Mouse (Mus musculus): ENCODE results near the gene Gm9736. TPM values are rescaled to one million over a fixed set of nuclear protein-coding genes. Genes with fewer than 3 reads are reported as not detected.
"Not testable (repeated sequence)": the region's sequence is repeated elsewhere in the genome, so short reads cannot be mapped to it uniquely, and the experiment has no call there.

The Gm9736 gene
- total RNA-seq, 2 experiments from 2014 or later, result not detected

GRCm38 (mm10) chr10:77715507-77715906, 35.6 kb downstream of the Gm9736 start, which contains the start of gene Gm10142:
TSS of gene Gm10142 (plus strand) at chr10:77715807.
- intact Hi-C loops (cut with DNase I), result no loop called here
- H3K4me3 ChIP-seq, result no peak within 1 kb of the TSS
- no peak within 1 kb of the TSS for H3K27ac ChIP-seq
- TF ChIP-seq CTCF (IDR thresholded peaks at IDR 0.05), result no peak
- DNase-seq (ENCODE audit: extremely low spot score in 1 of 2, low spot score in 2 of 2), result no peak

DNA sequence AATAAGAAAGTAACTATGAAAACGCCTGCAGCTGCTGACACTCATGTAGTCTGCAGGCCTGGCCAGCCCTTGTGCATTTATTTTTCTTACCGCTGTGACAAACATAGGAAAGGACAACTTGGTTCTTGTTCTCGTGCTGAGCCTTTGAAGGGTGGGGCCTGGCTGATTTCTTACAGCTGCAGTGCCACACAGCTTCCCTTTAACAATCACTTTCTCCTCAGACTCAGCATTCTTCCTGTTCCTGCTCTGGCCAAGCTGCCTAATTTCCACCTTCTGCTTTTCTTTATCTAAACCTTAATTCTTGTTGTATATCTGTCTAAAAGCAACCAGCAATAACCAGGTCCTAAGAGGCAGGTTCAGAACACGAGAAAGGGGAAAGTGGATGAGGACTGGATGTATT, 37.4 kb downstream of the Gm9736 start:
- Histone ChIP-seq H3K4me3 (no peak overlapping the region), H3K27ac (no peak overlapping the region)
- TF ChIP-seq CTCF (IDR thresholded peaks at IDR 0.05), result no peak
- intact Hi-C loops (cut with DNase I), result no loop called here
- DNase-seq (ENCODE audit: extremely low spot score in 1 of 2, low spot score in 2 of 2), result no peak

GRCm38 (mm10) chr10:77711157-77711556, 40.0 kb downstream of the Gm9736 start, which contains the start of gene Gm10024:
TSS of gene Gm10024 (plus strand) at chr10:77711457.
- DNase-seq (ENCODE audit: extremely low spot score in 1 of 2, low spot score in 2 of 2); H3K4me3 ChIP-seq; intact Hi-C loops (cut with DNase I); H3K27ac ChIP-seq: not testable (repeated sequence)

DNA sequence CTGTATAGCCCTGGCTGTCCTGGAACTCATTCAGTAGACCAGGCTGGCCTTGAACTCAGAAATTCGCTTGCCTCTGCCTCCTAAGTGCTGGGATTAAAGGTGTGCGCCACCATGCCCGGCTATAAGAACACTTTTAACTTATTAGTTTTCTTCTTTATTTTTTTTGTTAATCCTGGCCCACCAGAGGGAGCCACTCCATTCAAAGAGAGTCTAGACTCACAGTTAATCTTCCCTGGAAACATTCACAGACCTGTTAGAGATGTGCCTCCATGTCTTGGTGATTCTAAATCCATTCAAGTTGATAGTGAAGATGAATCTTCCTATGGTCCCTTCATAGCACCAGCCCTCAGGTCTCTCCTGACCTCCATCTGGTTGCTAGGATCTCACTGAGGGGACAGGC, 41.3 kb downstream of the Gm9736 start:
- intact Hi-C loops (cut with DNase I), result no loop called here
- no peak for DNase-seq (ENCODE audit: extremely low spot score in 1 of 2, low spot score in 2 of 2)
- peak; percentile 38 for TF ChIP-seq CTCF (IDR thresholded peaks at IDR 0.05)
- Histone ChIP-seq H3K4me3 (no peak overlapping the region), H3K27ac (no peak overlapping the region)

DNA sequence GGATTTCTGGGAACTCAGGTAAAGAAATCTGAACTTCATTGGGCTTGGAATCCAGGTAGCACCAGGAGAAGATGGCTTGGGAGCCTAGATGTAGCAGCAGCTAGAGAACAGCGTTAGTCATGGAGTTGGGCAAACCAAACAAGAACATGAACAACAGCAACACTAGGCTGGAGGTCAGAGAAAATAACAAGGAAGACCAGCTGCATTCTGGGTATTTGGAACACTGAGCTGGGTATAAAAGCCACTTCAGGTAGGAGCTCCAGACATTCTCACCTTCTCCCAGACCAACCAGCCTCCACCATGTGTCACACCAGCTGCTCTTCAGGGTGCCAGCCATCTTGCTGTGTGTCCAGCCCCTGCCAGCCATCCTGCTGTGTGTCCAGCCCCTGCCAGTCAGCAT, 44.8 kb downstream of the Gm9736 start, which contains the start of gene Gm10272:
TSS of gene Gm10272 (plus strand) at position 301 of the 400 bp plus-strand sequence.
- Histone ChIP-seq H3K4me3 (no peak within 1 kb of the TSS), H3K27ac (no peak within 1 kb of the TSS)
- intact Hi-C loops (cut with DNase I), result no loop called here
- TF ChIP-seq CTCF (IDR thresholded peaks at IDR 0.05), result no peak
- no peak for DNase-seq (ENCODE audit: extremely low spot score in 1 of 2, low spot score in 2 of 2)

Other genes with a start within 250 kb of the Gm9736 start
- gene Fam207a, start 235.6 kb downstream of the Gm9736 start, total RNA-seq (2021), result 10 to 100 TPM; 32.6 to 35.7 TPM
- gene Itgb2, start 221.1 kb downstream of the Gm9736 start, total RNA-seq (2021), result 1 to 10 TPM; 3.0 to 3.5 TPM
- 10 to 100 TPM; 71.6 to 77.6 TPM for gene Pttg1ip, start 169.6 kb downstream of the Gm9736 start, total RNA-seq (2021)
- gene Sumo3, start 145.3 kb downstream of the Gm9736 start, total RNA-seq (2021), result 100 to 1,000 TPM; 142 to 156 TPM
- gene Gm49325, start 145.2 kb downstream of the Gm9736 start, total RNA-seq (2021), result 1 to 10 TPM; 2.0 to 5.3 TPM
- gene Ube2g2, start 129.1 kb downstream of the Gm9736 start, total RNA-seq (2021), result 10 to 100 TPM; 47.4 to 48.0 TPM
- gene Tspear, start 64.8 kb downstream of the Gm9736 start, total RNA-seq (2021), result under 1 TPM; 0.18 to 0.21 TPM
- gene Gm19402, start 60.6 kb downstream of the Gm9736 start, total RNA-seq (2021), result not detected
- gene Gm9508, start 54.1 kb downstream of the Gm9736 start, total RNA-seq (2021), result not detected
- gene Gm10272, start 44.7 kb downstream of the Gm9736 start, total RNA-seq (2021), result not detected
- gene Gm10024, start 39.9 kb downstream of the Gm9736 start, total RNA-seq (2021), result not detected
- gene Gm10142, start 35.5 kb downstream of the Gm9736 start, total RNA-seq (2021), result not detected
- not detected for gene Krtap12-1, start 30.8 kb downstream of the Gm9736 start, total RNA-seq (2021)
- not detected for gene Gm10100, start 24.9 kb downstream of the Gm9736 start, total RNA-seq (2021)
- not detected for gene Gm18596, start 8.7 kb downstream of the Gm9736 start, total RNA-seq (2021)
- not detected for gene Gm3233, start 8.3 kb upstream of the Gm9736 start, total RNA-seq (2021)
- gene Gm3238, start 20.0 kb upstream of the Gm9736 start, total RNA-seq (2021), result not detected
- gene Gm7138, start 25.6 kb upstream of the Gm9736 start, total RNA-seq (2021), result not detected
- not detected for gene Gm3250, start 31.2 kb upstream of the Gm9736 start, total RNA-seq (2021)
- not detected for gene Gm7137, start 36.8 kb upstream of the Gm9736 start, total RNA-seq (2021)
- gene Gm9639, start 43.7 kb upstream of the Gm9736 start, total RNA-seq (2021), result not detected
- not detected for gene Gm19668, start 47.8 kb upstream of the Gm9736 start, total RNA-seq (2021)
- not detected for gene Gm9507, start 60.5 kb upstream of the Gm9736 start, total RNA-seq (2021)
- gene Gm2696, start 63.3 kb upstream of the Gm9736 start, total RNA-seq (2021), result not detected
- not detected for gene Krtap10-4, start 75.7 kb upstream of the Gm9736 start, total RNA-seq (2021)
- gene Krtap10-10, start 84.6 kb upstream of the Gm9736 start, total RNA-seq (2021), result not detected
- gene Gm36176, start 95.4 kb upstream of the Gm9736 start, total RNA-seq (2021), result not detected
- not detected for gene Gm10318, start 101.5 kb upstream of the Gm9736 start, total RNA-seq (2021)
- not detected for gene Gm3285, start 110.6 kb upstream of the Gm9736 start, total RNA-seq (2021)
- 1 to 10 TPM; 9.5 to 9.8 TPM for gene Lrrc3, start 151.2 kb upstream of the Gm9736 start, total RNA-seq (2021)
- gene Trpm2, start 219.2 kb upstream of the Gm9736 start, total RNA-seq (2021), result 10 to 100 TPM; 44.7 to 50.3 TPM
- 10 to 100 TPM; 33.9 to 34.0 TPM for gene 1810043G02Rik, start 227.2 kb upstream of the Gm9736 start, total RNA-seq (2021)

All from left cerebral cortex, adult 2 months (tissue).